Mouse (Mus musculus): ENCODE results near the gene Fap. TPM values are rescaled to one million over a fixed set of nuclear protein-coding genes. Genes with fewer than 3 reads are reported as not detected.

The Fap gene
- total RNA-seq (2014; rRNA removed; ENCODE audit: low replicate concordance) (1.7 and 6.0 TPM in 2 replicates), polyA plus RNA-seq (2015; fragmentation: Nextera tagmentation; extraction: Ambion mirVana) (1.9 and 2.3 TPM in 2 replicates)

- Histone ChIP-seq H3K4me1 (ENCODE audit: control insufficient read depth, insufficient read depth) (no peaks in the 10 kb centered on the region), H3K27ac (ENCODE audit: low read depth) (peak within 1 kb of the TSS; percentile 51; the same call in 1 of the 2 replicates), H3K4me3 (ENCODE audit: low read depth, low read length) (peak within 1 kb of the TSS; percentile 28), H3K9me3 (replicated peaks; ENCODE audit: control insufficient read depth, low read length) (no peaks in the 10 kb centered on the region), H3K9ac (replicated peaks; ENCODE audit: low read depth, low read length) (no peak within 1 kb of the TSS), H3K36me3 (replicated peaks; ENCODE audit: control insufficient read depth, insufficient read depth, low read length) (no peaks in the 10 kb centered on the region), H3K4me2 (ENCODE audit: low read depth, low read length) (peak within 1 kb of the TSS; percentile 38; the same call in 1 of the 2 replicates), H3K27me3 (ENCODE audit: control insufficient read depth, insufficient read depth, low read length) (no peaks in the 10 kb centered on the region)
- ATAC-seq (ENCODE audit: insufficient read depth, low read depth), result peak; percentile 8; the same call in 1 of the 2 replicates
- 69% methylated on average over 12 of the region's 12 CpGs for WGBS
- DNase-seq (ENCODE audit: low spot score), result peak; percentile 22
- no peak for TF ChIP-seq CTCF (IDR thresholded peaks at IDR 0.05; ENCODE audit: low read depth)
- TF ChIP-seq EP300 (IDR thresholded peaks at IDR 0.05; ENCODE audit: low read depth), result no peak
Measured at GRCm38 (mm10) chr2:62573753-62574159, at the start of gene Fap. Gene Fap, minus strand, starts transcription at chr2:62574075.

- Histone ChIP-seq H3K9ac (replicated peaks; ENCODE audit: low read depth, low read length) (no peak overlapping the region), H3K4me1 (ENCODE audit: control insufficient read depth, insufficient read depth) (no peaks in the 10 kb centered on the region), H3K27me3 (ENCODE audit: control insufficient read depth, insufficient read depth, low read length) (no peaks in the 10 kb centered on the region), H3K9me3 (replicated peaks; ENCODE audit: control insufficient read depth, low read length) (no peaks in the 10 kb centered on the region), H3K36me3 (replicated peaks; ENCODE audit: control insufficient read depth, insufficient read depth, low read length) (no peaks in the 10 kb centered on the region), H3K4me3 (ENCODE audit: low read depth, low read length) (no peak overlapping the region), H3K27ac (ENCODE audit: low read depth) (no peak overlapping the region), H3K4me2 (ENCODE audit: low read depth, low read length) (no peak overlapping the region)
- 81% methylated on average over 8 of the region's 8 CpGs for WGBS
- ATAC-seq (ENCODE audit: insufficient read depth, low read depth), result no peak
- TF ChIP-seq CTCF (IDR thresholded peaks at IDR 0.05; ENCODE audit: low read depth) (no peak), EP300 (IDR thresholded peaks at IDR 0.05; ENCODE audit: low read depth) (no peak)
- DNase-seq (ENCODE audit: low spot score), result no peak
Measured at GRCm38 (mm10) chr2:62623024-62623441, 49.2 kb upstream of the Fap start.

- no peak for DNase-seq (ENCODE audit: low spot score)
- Histone ChIP-seq H3K27ac (ENCODE audit: low read depth) (no peak overlapping the region), H3K36me3 (replicated peaks; ENCODE audit: control insufficient read depth, insufficient read depth, low read length) (peaks cover 2% of the 10 kb centered on the region; the same call in 1 of the 2 replicates), H3K4me1 (ENCODE audit: control insufficient read depth, insufficient read depth) (no peaks in the 10 kb centered on the region), H3K4me2 (ENCODE audit: low read depth, low read length) (no peak overlapping the region), H3K4me3 (ENCODE audit: low read depth, low read length) (no peak overlapping the region), H3K9me3 (replicated peaks; ENCODE audit: control insufficient read depth, low read length) (no peaks in the 10 kb centered on the region), H3K9ac (replicated peaks; ENCODE audit: low read depth, low read length) (no peak overlapping the region), H3K27me3 (ENCODE audit: control insufficient read depth, insufficient read depth, low read length) (no peaks in the 10 kb centered on the region)
- WGBS, result 44% methylated on average over 2 of the region's 2 CpGs
- ATAC-seq (ENCODE audit: insufficient read depth, low read depth), result no peak
- TF ChIP-seq EP300 (IDR thresholded peaks at IDR 0.05; ENCODE audit: low read depth), result no peak
- TF ChIP-seq CTCF (IDR thresholded peaks at IDR 0.05; ENCODE audit: low read depth), result no peak
Measured at GRCm38 (mm10) chr2:62619679-62620078, 45.8 kb upstream of the Fap start.

- no peak for TF ChIP-seq EP300 (IDR thresholded peaks at IDR 0.05; ENCODE audit: low read depth)
- no peak for DNase-seq (ENCODE audit: low spot score)
- no peak for ATAC-seq (ENCODE audit: insufficient read depth, low read depth)
- no peak overlapping the region for H3K9ac ChIP-seq (replicated peaks; ENCODE audit: low read depth, low read length)
- H3K4me3 ChIP-seq (ENCODE audit: low read depth, low read length), result no peak overlapping the region
- H3K4me1 ChIP-seq (ENCODE audit: control insufficient read depth, insufficient read depth), result no peaks in the 10 kb centered on the region
- no peaks in the 10 kb centered on the region for H3K27me3 ChIP-seq (ENCODE audit: control insufficient read depth, insufficient read depth, low read length)
- H3K4me2 ChIP-seq (ENCODE audit: low read depth, low read length), result no peak overlapping the region
- H3K9me3 ChIP-seq (replicated peaks; ENCODE audit: control insufficient read depth, low read length), result no peaks in the 10 kb centered on the region
- H3K36me3 ChIP-seq (replicated peaks; ENCODE audit: control insufficient read depth, insufficient read depth, low read length), result peaks cover 5% of the 10 kb centered on the region; the same call in 1 of the 2 replicates
- WGBS, result 44% methylated on average over 7 of the region's 7 CpGs
- no peak overlapping the region for H3K27ac ChIP-seq (ENCODE audit: low read depth)
Measured at GRCm38 (mm10) chr2:62618934-62619341, 45.1 kb upstream of the Fap start.

- 88% methylated on average over 4 of the region's 4 CpGs for WGBS
- no peak overlapping the region for H3K27ac ChIP-seq (ENCODE audit: low read depth)
- H3K4me3 ChIP-seq (ENCODE audit: low read depth, low read length), result no peak overlapping the region
- H3K9ac ChIP-seq (replicated peaks; ENCODE audit: low read depth, low read length), result no peak overlapping the region
- no peaks in the 10 kb centered on the region for H3K27me3 ChIP-seq (ENCODE audit: control insufficient read depth, insufficient read depth, low read length)
- H3K4me2 ChIP-seq (ENCODE audit: low read depth, low read length), result no peak overlapping the region
- no peaks in the 10 kb centered on the region for H3K4me1 ChIP-seq (ENCODE audit: control insufficient read depth, insufficient read depth)
- no peaks in the 10 kb centered on the region for H3K9me3 ChIP-seq (replicated peaks; ENCODE audit: control insufficient read depth, low read length)
- H3K36me3 ChIP-seq (replicated peaks; ENCODE audit: control insufficient read depth, insufficient read depth, low read length), result peaks cover 5% of the 10 kb centered on the region; the same call in 1 of the 2 replicates
- ATAC-seq (ENCODE audit: insufficient read depth, low read depth) (no peak), DNase-seq (ENCODE audit: low spot score) (no peak)
- no peak for TF ChIP-seq EP300 (IDR thresholded peaks at IDR 0.05; ENCODE audit: low read depth)
- no peak for TF ChIP-seq CTCF (IDR thresholded peaks at IDR 0.05; ENCODE audit: low read depth)
Measured at GRCm38 (mm10) chr2:62613133-62613532, 39.3 kb upstream of the Fap start.

- 90% methylated on average over 16 of the region's 16 CpGs for WGBS
- Histone ChIP-seq H3K27ac (ENCODE audit: low read depth) (no peak overlapping the region), H3K36me3 (replicated peaks; ENCODE audit: control insufficient read depth, insufficient read depth, low read length) (no peaks in the 10 kb centered on the region), H3K27me3 (ENCODE audit: control insufficient read depth, insufficient read depth, low read length) (no peaks in the 10 kb centered on the region), H3K4me2 (ENCODE audit: low read depth, low read length) (no peak overlapping the region), H3K4me1 (ENCODE audit: control insufficient read depth, insufficient read depth) (no peaks in the 10 kb centered on the region), H3K9me3 (replicated peaks; ENCODE audit: control insufficient read depth, low read length) (no peaks in the 10 kb centered on the region), H3K9ac (replicated peaks; ENCODE audit: low read depth, low read length) (no peak overlapping the region), H3K4me3 (ENCODE audit: low read depth, low read length) (no peak overlapping the region)
- TF ChIP-seq EP300 (IDR thresholded peaks at IDR 0.05; ENCODE audit: low read depth) (no peak), CTCF (IDR thresholded peaks at IDR 0.05; ENCODE audit: low read depth) (no peak)
- DNase-seq (ENCODE audit: low spot score) (no peak), ATAC-seq (ENCODE audit: insufficient read depth, low read depth) (no peak)
Measured at GRCm38 (mm10) chr2:62606205-62606604, 32.3 kb upstream of the Fap start.

Measured in heart, postnatal 0 days (tissue).